Mouse (Mus musculus) neural tube, embryonic 11.5 days (tissue): ENCODE measurements around the gene C1s2. TPM values are rescaled to one million over a fixed set of nuclear protein-coding genes. Genes with fewer than 3 reads are reported as not detected.
A peak's percentile ranks its signal among the peaks of the same experiment; 100 is the strongest.
"Not testable (repeated sequence)": the region's sequence is repeated elsewhere in the genome, so short reads cannot be mapped to it uniquely, and the experiment has no call there.

Experiments used
- ATAC-seq: fragments of 200-750 bp; cut with Nextera tagmentation; 2 replicates; pipeline ENCODE4 v1.8.0; 2017; ENCODE audit warnings: moderate number of reproducible peaks, mild to moderate bottlenecking, moderate TSS enrichment, moderate library complexity; ENCODE audit not compliant: insufficient read depth, low FRiP score, low TSS enrichment
- DNase-seq: peaks from one replicate; pipeline ENCODE4 v3.0.0-alpha.2; 2015; ENCODE audit warnings: low spot score
- H3K27ac ChIP-seq: fragments of 300-500 bp; sonication (generic); 2 replicates; pipeline ENCODE4 v1.5.1; 2014; ENCODE audit warnings: low read depth, mild to moderate bottlenecking, low read length
- H3K27me3 ChIP-seq: fragments of 300-500 bp; sonication (generic); 2 replicates; pipeline ENCODE4 v1.6.1; 2014; ENCODE audit warnings: mild to moderate bottlenecking, low read length, mixed read lengths; ENCODE audit not compliant: control insufficient read depth, insufficient read depth
- H3K36me3 ChIP-seq: fragments of 300-500 bp; sonication (generic); 2 replicates; pipeline ENCODE4 v1.6.1; 2014; ENCODE audit warnings: mild to moderate bottlenecking, low read length, moderate library complexity, mixed read lengths; ENCODE audit not compliant: control insufficient read depth, insufficient read depth
- H3K4me1 ChIP-seq: fragments of 300-500 bp; sonication (generic); 2 replicates; pipeline ENCODE4 v1.6.1; 2014; ENCODE audit warnings: low read length, mixed read lengths; ENCODE audit not compliant: control insufficient read depth, insufficient read depth
- H3K4me2 ChIP-seq: fragments of 300-500 bp; sonication (generic); 2 replicates; pipeline ENCODE4 v1.6.1; 2014; ENCODE audit warnings: low read depth, mild to moderate bottlenecking, moderate library complexity
- H3K4me3 ChIP-seq: fragments of 300-500 bp; sonication (generic); 2 replicates; pipeline ENCODE4 v1.5.1; 2014; ENCODE audit warnings: low read depth, low read length
- H3K9ac ChIP-seq: fragments of 300-500 bp; sonication (generic); 2 replicates; pipeline ENCODE4 v1.6.1; 2014; ENCODE audit warnings: mild to moderate bottlenecking, low read length
- H3K9me3 ChIP-seq: fragments of 300-500 bp; sonication (generic); 2 replicates; pipeline ENCODE4 v1.6.1; 2016; ENCODE audit warnings: low read length; ENCODE audit not compliant: control insufficient read depth
- WGBS: fragments of 180-500 bp; shearing (Covaris S2); extraction: QIAGEN DNeasy Blood & Tissue Kit; methylation state at CpG from one replicate; pipeline ENCODE4 v1.1.7; 2014; 5-methylcytosine and 5-hydroxymethylcytosine counted together
- polyA plus RNA-seq: library from polyadenylated mRNA; unstranded; fragments of >200 nt; fragmentation: Nextera tagmentation; extraction: Ambion mirVana; gene quantifications from 2 replicates; pipeline ENCODE4 v1.2.1, GENCODE M21; 2014

The C1s2 gene
- polyA plus RNA-seq, 1 experiment from 2014 or later = not detected

DNA sequence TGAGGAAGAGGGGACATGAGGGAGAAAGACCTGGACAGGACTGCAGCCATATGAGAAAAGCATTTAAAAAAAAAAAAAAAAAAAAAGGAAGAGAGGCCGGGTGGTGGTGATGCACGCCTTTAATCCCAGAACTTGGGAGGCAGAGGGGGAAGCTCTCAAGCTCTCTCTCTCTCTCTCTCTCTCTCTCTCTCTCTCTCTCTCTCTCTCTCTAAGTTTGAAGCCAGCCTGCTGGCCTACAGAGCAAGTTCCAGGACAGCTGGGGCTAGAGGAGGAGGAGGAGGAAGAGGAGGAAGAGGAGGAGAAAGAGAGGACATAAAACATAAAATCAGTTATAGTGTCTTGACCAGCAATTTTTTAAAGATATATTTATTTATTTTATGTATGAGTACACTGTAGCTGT, 22.2 kb upstream of the C1s2 start:
- no peaks in the 10 kb centered on the region for H3K4me1 ChIP-seq
- no peak for DNase-seq
- 89% methylated on average over 2 of the region's 2 CpGs for WGBS

DNA sequence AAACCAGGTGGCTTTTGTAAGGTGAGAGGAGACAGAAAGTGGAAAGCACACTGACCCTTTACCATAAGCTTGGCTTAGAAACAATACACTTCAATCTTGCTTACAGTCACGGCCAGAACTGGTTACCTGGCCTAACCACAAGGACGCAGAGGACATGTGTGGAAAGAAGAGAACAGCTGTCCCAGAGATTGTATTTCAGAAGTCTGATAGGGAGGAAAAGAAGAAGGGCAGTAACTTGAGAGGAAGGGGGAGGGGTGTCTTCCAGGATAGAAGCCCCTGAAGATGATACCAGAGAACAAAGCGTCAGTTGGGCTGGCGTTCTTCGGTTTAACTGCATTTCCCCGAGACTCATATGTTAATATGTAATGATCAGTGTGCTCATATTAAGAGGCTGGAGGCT, 20.0 kb upstream of the C1s2 start:
- Histone ChIP-seq H3K4me3 (no peak overlapping the region), H3K36me3 (no peaks in the 10 kb centered on the region), H3K27me3 (no peaks in the 10 kb centered on the region), H3K9ac (no peak overlapping the region), H3K4me1 (no peaks in the 10 kb centered on the region), H3K4me2 (no peak overlapping the region), H3K27ac (no peak overlapping the region), H3K9me3 (no peaks in the 10 kb centered on the region)
- 67% methylated on average over 6 of the region's 6 CpGs for WGBS
- no peak for ATAC-seq
- no peak for DNase-seq

More for the DNA sequence above, 22.2 kb upstream of the C1s2 start:
- H3K27ac ChIP-seq = no peak overlapping the region
- no peak overlapping the region for H3K9ac ChIP-seq
- no peaks in the 10 kb centered on the region for H3K9me3 ChIP-seq
- H3K27me3 ChIP-seq = no peaks in the 10 kb centered on the region
- no peak for ATAC-seq
- no peak overlapping the region for H3K4me2 ChIP-seq
- H3K36me3 ChIP-seq = no peaks in the 10 kb centered on the region
- H3K4me3 ChIP-seq = no peak overlapping the region

DNA sequence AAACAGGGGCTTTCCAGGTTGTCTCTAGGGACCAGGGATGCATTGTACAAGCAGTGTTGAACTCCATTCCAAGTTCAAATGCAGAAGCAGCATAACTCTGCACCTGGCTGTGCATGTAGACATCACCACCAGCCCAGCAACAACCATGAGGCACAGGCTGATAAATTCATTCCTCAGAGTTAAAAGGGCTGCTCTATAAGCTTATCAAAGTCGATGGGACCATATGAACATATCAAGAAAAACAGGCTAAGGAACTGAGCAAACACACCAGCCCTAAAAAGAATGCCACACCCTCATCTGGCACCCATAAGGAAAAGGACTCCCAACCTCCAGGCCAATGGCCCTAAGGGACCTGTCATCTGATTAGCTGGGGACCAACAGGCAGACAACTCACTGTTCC, 10.5 kb upstream of the C1s2 start:
- Histone ChIP-seq H3K4me2 (no peak overlapping the region), H3K9me3 (no peaks in the 10 kb centered on the region), H3K27ac (no peak overlapping the region), H3K4me3 (no peak overlapping the region), H3K9ac (no peak overlapping the region), H3K36me3 (no peaks in the 10 kb centered on the region), H3K4me1 (no peaks in the 10 kb centered on the region), H3K27me3 (no peaks in the 10 kb centered on the region)
- ATAC-seq (no peak), DNase-seq (no peak)
- WGBS = 73% methylated on average over 1 of the region's 1 CpGs

DNA sequence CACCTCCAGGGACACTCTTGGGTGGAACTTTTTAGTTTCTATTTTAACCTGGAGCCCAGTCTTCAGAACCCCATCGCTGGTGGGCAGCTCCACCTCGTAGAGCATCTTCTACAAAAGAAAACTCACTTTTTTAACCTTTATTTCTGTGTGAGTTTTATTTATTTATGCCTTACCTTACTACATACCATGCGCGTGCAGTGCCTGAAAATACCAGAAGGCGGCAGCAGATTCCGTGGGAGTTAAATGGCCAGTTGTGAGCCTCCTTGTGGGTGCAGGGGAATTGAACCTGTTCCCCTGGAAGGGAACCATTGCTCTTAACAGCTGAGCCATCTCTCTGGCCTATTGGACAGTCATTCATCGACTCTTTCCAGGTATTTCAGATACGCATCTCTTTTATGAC, 5.1 kb upstream of the C1s2 start:
- ATAC-seq = no peak
- Histone ChIP-seq H3K27me3 (no peaks in the 10 kb centered on the region), H3K4me1 (no peaks in the 10 kb centered on the region), H3K4me2 (no peak overlapping the region), H3K4me3 (no peak overlapping the region), H3K9me3 (no peaks in the 10 kb centered on the region), H3K27ac (no peak overlapping the region), H3K36me3 (no peaks in the 10 kb centered on the region), H3K9ac (no peak overlapping the region)
- WGBS = 38% methylated on average over 8 of the region's 8 CpGs
- peak; percentile 46 for DNase-seq

DNA sequence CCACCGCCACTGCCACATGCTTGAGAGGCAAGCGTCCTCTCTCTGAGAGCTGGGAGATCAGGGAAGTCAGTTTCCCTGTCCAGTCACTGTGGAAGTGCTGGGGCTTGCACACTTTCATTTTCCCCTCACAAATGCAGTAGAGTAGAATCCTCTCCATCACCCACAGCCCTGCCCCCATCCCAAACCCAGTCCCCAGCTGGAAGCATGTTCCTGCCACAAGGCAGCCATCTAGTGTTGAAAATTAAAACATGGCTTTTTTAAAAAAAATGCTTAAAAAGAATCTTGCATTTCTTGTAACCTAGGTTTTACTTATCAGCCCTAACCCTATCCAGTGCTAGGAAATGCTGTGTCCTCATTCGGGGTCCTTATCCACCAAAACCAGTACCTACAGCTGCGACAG, 4.2 kb upstream of the C1s2 start:
- no peaks in the 10 kb centered on the region for H3K4me1 ChIP-seq
- WGBS = 94% methylated on average over 3 of the region's 4 CpGs
- H3K4me3 ChIP-seq = no peak overlapping the region
- DNase-seq (no peak), ATAC-seq (no peak)
- no peak overlapping the region for H3K9ac ChIP-seq
- no peaks in the 10 kb centered on the region for H3K27me3 ChIP-seq
- no peaks in the 10 kb centered on the region for H3K36me3 ChIP-seq
- no peak overlapping the region for H3K4me2 ChIP-seq
- H3K9me3 ChIP-seq = no peaks in the 10 kb centered on the region
- no peak overlapping the region for H3K27ac ChIP-seq

DNA sequence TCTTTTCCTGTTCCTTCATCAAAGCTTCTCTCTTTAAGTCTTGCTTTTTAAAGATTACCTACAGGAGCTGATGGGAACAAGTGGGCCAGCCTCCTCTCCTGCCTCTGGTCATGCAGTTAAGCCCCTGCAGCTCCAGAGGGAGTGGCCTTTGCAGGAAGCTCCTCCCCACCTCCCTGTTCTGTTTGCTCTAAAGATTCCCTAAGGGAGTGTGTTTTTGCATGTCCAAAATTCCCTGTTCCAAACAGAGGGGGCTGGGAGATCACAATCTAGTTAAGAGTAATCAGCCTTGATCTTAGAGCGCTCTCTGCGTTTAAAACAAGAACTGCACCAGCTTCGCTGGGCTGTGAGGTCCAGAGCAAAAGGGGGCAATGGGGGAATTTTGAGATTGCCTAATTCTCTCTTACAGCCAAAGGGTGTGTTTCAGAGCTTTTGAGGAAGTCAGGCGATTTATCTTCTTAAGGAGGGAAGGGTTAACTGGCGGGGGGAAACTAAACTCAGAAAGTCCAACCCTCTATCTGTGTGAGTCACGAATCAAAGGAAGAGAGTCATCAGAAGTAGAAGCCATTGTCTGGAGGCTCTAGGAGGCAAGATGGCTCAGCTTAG, 1.1 kb upstream of the C1s2 start:
- 47% methylated on average over 6 of the region's 6 CpGs for WGBS
- H3K9me3 ChIP-seq, H3K4me3 ChIP-seq, ATAC-seq, H3K4me1 ChIP-seq, H3K4me2 ChIP-seq, H3K36me3 ChIP-seq, H3K27me3 ChIP-seq, H3K27ac ChIP-seq, DNase-seq, H3K9ac ChIP-seq: not testable (repeated sequence)

DNA sequence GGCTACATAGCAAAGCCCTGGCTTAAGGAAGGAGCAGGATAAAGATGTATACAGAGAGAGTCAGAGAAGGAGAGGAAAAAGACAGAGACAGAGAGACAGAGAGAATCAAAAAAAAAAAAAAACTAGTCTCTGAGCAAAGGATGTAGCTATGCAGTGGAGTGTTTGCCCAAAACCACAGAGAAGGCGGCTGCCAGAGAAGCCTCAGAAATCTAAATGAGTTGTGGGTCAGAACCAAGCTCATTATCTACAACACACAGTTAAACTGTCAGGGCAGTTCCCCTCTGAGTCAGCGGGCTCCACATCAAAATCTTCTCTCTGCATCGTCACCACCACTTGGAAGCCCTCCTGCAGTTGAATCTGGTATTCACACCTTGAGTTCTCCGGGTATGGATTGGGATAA, 5.1 kb downstream of the C1s2 start:
- H3K36me3 ChIP-seq = no peaks in the 10 kb centered on the region
- WGBS = 85% methylated on average over 4 of the region's 4 CpGs
- no peak overlapping the region for H3K4me2 ChIP-seq
- no peak for DNase-seq
- no peak overlapping the region for H3K4me3 ChIP-seq
- no peaks in the 10 kb centered on the region for H3K9me3 ChIP-seq
- no peak overlapping the region for H3K27ac ChIP-seq
- no peak for ATAC-seq
- no peaks in the 10 kb centered on the region for H3K4me1 ChIP-seq
- no peaks in the 10 kb centered on the region for H3K27me3 ChIP-seq
- no peak overlapping the region for H3K9ac ChIP-seq

DNA sequence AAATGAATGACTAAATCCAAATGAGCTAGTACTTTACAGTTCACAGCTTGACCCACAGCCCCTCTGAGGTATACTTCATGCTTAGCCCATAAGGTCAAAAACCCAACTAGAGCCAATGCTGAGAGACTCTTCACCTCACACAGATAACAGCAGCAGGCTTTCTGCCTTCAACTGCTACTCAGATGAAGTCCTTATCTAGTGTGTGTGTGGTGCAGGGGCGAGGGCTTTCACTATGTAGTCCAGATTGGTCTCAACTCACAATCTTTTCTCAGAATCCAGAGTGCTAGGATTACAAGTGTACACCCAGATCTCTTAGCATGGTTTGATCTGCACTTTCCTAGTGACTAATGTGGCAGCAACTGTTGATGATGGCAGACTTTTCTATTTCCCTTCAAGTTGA, 9.7 kb downstream of the C1s2 start:
- WGBS = 29% methylated on average over 1 of the region's 1 CpGs
- not testable (repeated sequence) for DNase-seq, H3K27me3 ChIP-seq, H3K4me3 ChIP-seq, H3K4me1 ChIP-seq, H3K9me3 ChIP-seq, H3K36me3 ChIP-seq, H3K9ac ChIP-seq, H3K4me2 ChIP-seq, ATAC-seq, H3K27ac ChIP-seq

DNA sequence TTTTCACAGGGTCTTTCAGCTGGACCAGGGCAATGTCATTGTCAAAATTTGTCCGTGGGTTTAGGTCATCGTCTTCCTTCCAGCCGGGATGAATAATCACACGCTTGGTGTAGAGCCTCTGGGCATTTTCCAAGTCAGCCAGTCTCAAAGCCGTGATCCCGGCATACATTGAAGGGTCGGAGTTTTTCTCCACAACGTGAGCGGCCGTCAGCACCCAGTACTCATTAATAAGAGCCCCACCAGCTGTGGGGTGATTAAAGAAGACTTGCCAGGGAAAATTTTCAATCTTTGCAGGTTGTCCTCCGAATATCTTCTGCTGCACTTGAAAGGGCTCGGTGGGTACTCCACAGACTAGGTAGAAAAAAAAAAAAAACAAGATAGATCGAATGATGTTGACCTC, 10.3 kb downstream of the C1s2 start:
- Histone ChIP-seq H3K4me2 (no peak overlapping the region), H3K4me3 (no peak overlapping the region), H3K27me3 (no peaks in the 10 kb centered on the region), H3K9me3 (no peaks in the 10 kb centered on the region), H3K27ac (no peak overlapping the region), H3K36me3 (no peaks in the 10 kb centered on the region), H3K9ac (no peak overlapping the region), H3K4me1 (no peaks in the 10 kb centered on the region)
- ATAC-seq = no peak
- WGBS = 88% methylated on average over 13 of the region's 13 CpGs
- DNase-seq = no peak
